Mouse (Mus musculus) T-helper 17 cell (primary cell): ENCODE data around the gene Cfd.

Experiments used
- in situ Hi-C, 2 experiments: fragments of 300-600 bp; cut with MboI, MseI; formaldehyde crosslinking; loops; 1 replicate in 1 of 2; 2 replicates in 1 of 2; pipeline ENCODE4 v1.15.1; 2025; ENCODE audit warnings: high pct_unique_total_duplicates in 2 of 2

The Cfd gene

GRCm38 (mm10) chr10:79860079-79860911 is 30.4 kb upstream of the Cfd start:
- in situ Hi-C loops = loop anchor here in 1 of 2 experiments (25.0 kb wide), 1 partner anchor 1273 kb away; the partner anchor contains the start of gene Syde1

GRCm38 (mm10) chr10:79861230-79862048 is 29.2 kb upstream of the Cfd start:
- in situ Hi-C loops = loop anchor here in 1 of 2 experiments (25.0 kb wide), 1 partner anchor 1274 kb away; the partner anchor contains the start of gene Syde1

- in situ Hi-C loops = loop anchor here in 1 of 2 experiments (25.0 kb wide), 1 partner anchor 1275 kb away; the partner anchor contains the start of gene Syde1
Observed at GRCm38 (mm10) chr10:79862049-79862788, 28.4 kb upstream of the Cfd start.

GRCm38 (mm10) chr10:79862925-79863324 is 27.7 kb upstream of the Cfd start:
- in situ Hi-C loops = loop anchor here in 1 of 2 experiments (25.0 kb wide), 1 partner anchor 1276 kb away; the partner anchor contains the start of gene Syde1

GRCm38 (mm10) chr10:79864351-79865188 is 26.1 kb upstream of the Cfd start:
- in situ Hi-C loops = loop anchor here in 1 of 2 experiments (25.0 kb wide), 1 partner anchor 1277 kb away; the partner anchor contains the start of gene Syde1

- in situ Hi-C loops = loop anchor here in 1 of 2 experiments (25.0 kb wide), 1 partner anchor 1278 kb away; the partner anchor contains the start of gene Syde1
Observed at GRCm38 (mm10) chr10:79865189-79865601, 25.5 kb upstream of the Cfd start.

- in situ Hi-C loops = loop anchor here in 1 of 2 experiments (25.0 kb wide), 1 partner anchor 1279 kb away; the partner anchor contains the start of gene Syde1
Observed at GRCm38 (mm10) chr10:79865801-79866295, 24.8 kb upstream of the Cfd start.

- in situ Hi-C loops = loop anchor here in 1 of 2 experiments (25.0 kb wide), 1 partner anchor 1279 kb away; the partner anchor contains the start of gene Syde1
Observed at GRCm38 (mm10) chr10:79866601-79867000, 24.1 kb upstream of the Cfd start.

- in situ Hi-C loops = loop anchor here (5.0 to 25.0 kb wide), 2 partner anchors 45 to 1285 kb away; partner anchors contain the start of gene Syde1 (in 1 of the 2)
Observed at GRCm38 (mm10) chr10:79871845-79872244, 18.8 kb upstream of the Cfd start.

GRCm38 (mm10) chr10:79872862-79873261 is 17.8 kb upstream of the Cfd start:
- in situ Hi-C loops = loop anchor here (5.0 to 25.0 kb wide), 2 partner anchors 46 to 1286 kb away; partner anchors contain the start of gene Syde1 (in 1 of the 2)

GRCm38 (mm10) chr10:79873313-79873712 is 17.3 kb upstream of the Cfd start:
- in situ Hi-C loops = loop anchor here (5.0 to 25.0 kb wide), 2 partner anchors 46 to 1286 kb away; partner anchors contain the start of gene Syde1 (in 1 of the 2)

GRCm38 (mm10) chr10:79873715-79874289 is 16.9 kb upstream of the Cfd start:
- in situ Hi-C loops = loop anchor here (5.0 to 25.0 kb wide), 2 partner anchors 47 to 1287 kb away; partner anchors contain the start of gene Syde1 (in 1 of the 2)

GRCm38 (mm10) chr10:79874290-79874862 is 16.3 kb upstream of the Cfd start, which contains the start of the genes Prtn3 and Plppr3:
Gene Prtn3, plus strand, starts transcription at chr10:79874476.
Gene Plppr3, minus strand, starts transcription at chr10:79874634.
- in situ Hi-C loops = loop anchor here (5.0 to 25.0 kb wide), 2 partner anchors 47 to 1287 kb away; partner anchors contain the start of gene Syde1 (in 1 of the 2)

- in situ Hi-C loops = no loop called here
Observed at GRCm38 (mm10) chr10:79877174-79877573, 13.5 kb upstream of the Cfd start.

GRCm38 (mm10) chr10:79877757-79878156 is 12.9 kb upstream of the Cfd start:
- in situ Hi-C loops = no loop called here

GRCm38 (mm10) chr10:79879527-79879926 is 11.1 kb upstream of the Cfd start:
- in situ Hi-C loops = no loop called here

- in situ Hi-C loops = loop anchor here (5.0 kb wide), 3 partner anchors 42 to 72 kb away; partner anchors contain the start of genes Arid3a (in 1 of the 2) and R3hdm4 (in 1 of the 2)
Observed at GRCm38 (mm10) chr10:79880721-79881120, 9.9 kb upstream of the Cfd start.

- in situ Hi-C loops = loop anchor here (5.0 kb wide), 3 partner anchors 40 to 70 kb away; partner anchors contain the start of genes Arid3a (in 1 of the 2) and R3hdm4 (in 1 of the 2)
Observed at GRCm38 (mm10) chr10:79881981-79882380, 8.7 kb upstream of the Cfd start.
